Mouse (Mus musculus) left cerebral cortex, postnatal 4 days (tissue): Measurements from ENCODE around the gene Calcrl. TPM values are rescaled to one million over a fixed set of nuclear protein-coding genes. Genes with fewer than 3 reads are reported as not detected.

Source experiments
- DNase-seq: peaks from one replicate; pipeline ENCODE4 v3.0.0-alpha.2; 2022
- intact Hi-C: fragments of 180-260 bp; cut with DNase I; formaldehyde crosslinking; loops from one replicate; pipeline ENCODE4 v1.15.1; 2025
- total RNA-seq, 2 experiments: library from RNA; stranded (reverse); gene quantifications; 2 replicates each; pipeline ENCODE4 v1.2.3; 2021

Gene Calcrl
- total RNA-seq, result 1 to 10 TPM; 5.7 to 7.5 TPM

- intact Hi-C loops, result loop anchor here (5.0 kb wide), 1 partner anchor 358 kb away; no protein-coding TSS in a partner anchor
- DNase-seq, result peak; percentile 52
Observed at GRCm38 (mm10) chr2:84425138-84425537, at the start of gene Calcrl. TSS of gene Calcrl (minus strand) at chr2:84425411.

- intact Hi-C loops, result no loop called here
- no peak for DNase-seq
Observed at GRCm38 (mm10) chr2:84474651-84475050, 49.4 kb upstream of the Calcrl start.

GRCm38 (mm10) chr2:84473941-84474530 is 48.8 kb upstream of the Calcrl start:
- intact Hi-C loops, result no loop called here
- no peak for DNase-seq

- intact Hi-C loops, result no loop called here
- no peak for DNase-seq
Observed at GRCm38 (mm10) chr2:84467391-84467790, 42.2 kb upstream of the Calcrl start.

- intact Hi-C loops, result no loop called here
- DNase-seq, result no peak
Observed at GRCm38 (mm10) chr2:84464956-84465355, 39.7 kb upstream of the Calcrl start.

GRCm38 (mm10) chr2:84462411-84462810 is 37.2 kb upstream of the Calcrl start:
- intact Hi-C loops, result no loop called here
- no peak for DNase-seq

GRCm38 (mm10) chr2:84459651-84460177 is 34.5 kb upstream of the Calcrl start:
- DNase-seq, result no peak
- intact Hi-C loops, result loop anchor here (5.0 kb wide), 1 partner anchor 203 kb away; no protein-coding TSS in a partner anchor

GRCm38 (mm10) chr2:84457221-84457620 is 32.0 kb upstream of the Calcrl start:
- DNase-seq, result no peak
- intact Hi-C loops, result loop anchor here (5.0 kb wide), 1 partner anchor 205 kb away; no protein-coding TSS in a partner anchor

GRCm38 (mm10) chr2:84455236-84455799 is 30.1 kb upstream of the Calcrl start:
- intact Hi-C loops, result loop anchor here (5.0 kb wide), 1 partner anchor 207 kb away; no protein-coding TSS in a partner anchor
- DNase-seq, result peak; percentile 11

GRCm38 (mm10) chr2:84454551-84455235 is 29.5 kb upstream of the Calcrl start:
- intact Hi-C loops, result loop anchor here (5.0 kb wide), 1 partner anchor 208 kb away; no protein-coding TSS in a partner anchor
- no peak for DNase-seq

GRCm38 (mm10) chr2:84454051-84454450 is 28.8 kb upstream of the Calcrl start:
- no peak for DNase-seq
- intact Hi-C loops, result no loop called here

- intact Hi-C loops, result no loop called here
Observed at GRCm38 (mm10) chr2:84445499-84445898, 20.3 kb upstream of the Calcrl start.

GRCm38 (mm10) chr2:84441940-84442339 is 16.7 kb upstream of the Calcrl start:
- no peak for DNase-seq
- intact Hi-C loops, result no loop called here

More at GRCm38 (mm10) chr2:84445499-84445898, 20.3 kb upstream of the Calcrl start:
- no peak for DNase-seq

GRCm38 (mm10) chr2:84429724-84430123 is 4.5 kb upstream of the Calcrl start:
- no peak for DNase-seq
- intact Hi-C loops, result loop anchor here (2.0 to 5.0 kb wide), 2 partner anchors 362 to 393 kb away; no protein-coding TSS in a partner anchor

GRCm38 (mm10) chr2:84428836-84429235 is 3.6 kb upstream of the Calcrl start:
- DNase-seq, result no peak
- intact Hi-C loops, result loop anchor here (2.0 to 5.0 kb wide), 2 partner anchors 362 to 392 kb away; no protein-coding TSS in a partner anchor

- intact Hi-C loops, result loop anchor here (5.0 kb wide), 1 partner anchor 359 kb away; no protein-coding TSS in a partner anchor
- DNase-seq, result no peak
Observed at GRCm38 (mm10) chr2:84426531-84426930, 1.3 kb upstream of the Calcrl start.

GRCm38 (mm10) chr2:84416501-84416900 is 8.7 kb downstream of the Calcrl start:
- no peak for DNase-seq
- intact Hi-C loops, result no loop called here

GRCm38 (mm10) chr2:84409796-84410592 is 15.2 kb downstream of the Calcrl start:
- DNase-seq, result no peak
- intact Hi-C loops, result no loop called here

GRCm38 (mm10) chr2:84404834-84405233 is 20.4 kb downstream of the Calcrl start:
- intact Hi-C loops, result no loop called here
- DNase-seq, result no peak

- DNase-seq, result no peak
- intact Hi-C loops, result no loop called here
Observed at GRCm38 (mm10) chr2:84402713-84403112, 22.5 kb downstream of the Calcrl start.
